Mouse (Mus musculus): ENCODE results near the gene Man1a. TPM values are rescaled to one million over a fixed set of nuclear protein-coding genes. Genes with fewer than 3 reads are reported as not detected.

Man1a gene
- 20.5 and 24.3 TPM in 2 replicates for polyA plus RNA-seq (2012; rRNA removed)

GRCm38 (mm10) chr10:54076420-54076819 is at the start of gene Man1a:
Gene Man1a, minus strand, starts transcription at chr10:54076609.

